In genomic region chr15:77366706-77367484, GRCm38 (mm10) we compare ENCODE assay signal across 9 mouse cellular contexts. TPM values are rescaled to one million over a fixed set of nuclear protein-coding genes. Genes with fewer than 3 reads are reported as not detected.
DNase-seq lines count a peak whose midpoint lies in the region; ATAC-seq and TF ChIP-seq lines count a peak whose summit lies in the region.
"Had no signal": no experiment of that assay in that cellular context is flagged by ENCODE, and none has a peak within 500 bp of the region (broad histone marks: within the 10 kb centered on the region; RNA-seq: fewer than 3 reads in every experiment).

No protein-coding gene starts in this region.

- 2% methylated on average over 26 of the region's 26 CpGs for WGBS in forebrain, embryonic 11.5 days
- 2% methylated on average over 26 of the region's 26 CpGs for WGBS in heart, embryonic 16.5 days
- 5% methylated on average over 26 of the region's 26 CpGs for WGBS in liver, embryonic 16.5 days (ENCODE audit: insufficient replicate concordance)
- 2% methylated on average over 26 of the region's 26 CpGs for WGBS in olfactory bulb, adult 2 months

- no peaks in the 10 kb centered on the region for H3K9me3 ChIP-seq in forebrain, embryonic 11.5 days (ENCODE audit: control insufficient read depth, low read length)
- H3K9me3 ChIP-seq in heart, embryonic 16.5 days (replicated peaks; ENCODE audit: control insufficient read depth, low read length), result no peaks in the 10 kb centered on the region
- no peaks in the 10 kb centered on the region for H3K9me3 ChIP-seq in liver, embryonic 16.5 days (replicated peaks; ENCODE audit: control insufficient read depth, low read length)

- peak; percentile 24 to 47 for DNase-seq in CD8-positive naive resting alpha-beta T cell, adult 2 months (ENCODE audit: low read depth in 2 of 2, low spot score in 2 of 2)
- DNase-seq in c-Kit-positive CD71-negative TER-119-negative erythroid progenitor cells, embryonic 14.5 days (ENCODE audit: low read depth), result peak; percentile 44
- peak; percentile 92 for DNase-seq in forebrain, embryonic 11.5 days (ENCODE audit: low spot score)
- DNase-seq in kidney, postnatal 36 days, result peak; percentile 86 to 94
- DNase-seq in thymus, postnatal 25 days, result peak; percentile 44

- H3K4me3 ChIP-seq in forebrain, embryonic 11.5 days (ENCODE audit: low read depth, low read length), result peak overlapping the region; percentile 21
- H3K4me3 ChIP-seq in heart, embryonic 16.5 days (ENCODE audit: low read length), result peak overlapping the region; percentile 35
- H3K4me3 ChIP-seq in liver, embryonic 16.5 days (ENCODE audit: low read depth, low read length), result peak overlapping the region; percentile 13; the same call in 1 of the 2 replicates
- 0 out of 2 replicates have a peak overlapping the region, but pooled peaks have one; percentile 6 for H3K4me3 ChIP-seq in olfactory bulb, adult 2 months (ENCODE audit: insufficient read depth, low read depth, low read length)
- H3K4me3 ChIP-seq: erythroblast, embryonic 14.5 days had no signal

- TF ChIP-seq CTCF in olfactory bulb, adult 2 months (IDR thresholded peaks at IDR 0.05; ENCODE audit: insufficient read depth, low read depth, low read length), result peak; percentile 24; the same call in 1 of the 2 replicates

- ATAC-seq in forebrain, embryonic 11.5 days (replicated peaks; ENCODE audit: low FRiP score), result peak; percentile 66
- peak; percentile 66 for ATAC-seq in heart, embryonic 16.5 days (replicated peaks; ENCODE audit: extremely low read depth, insufficient read depth, low FRiP score)
- peak; percentile 53; the same call in 1 of the 2 replicates for ATAC-seq in liver, embryonic 16.5 days (ENCODE audit: low read depth)

- 0 out of 2 replicates have a peak, but pooled peaks have one; percentile 43 for TF ChIP-seq POLR2A in olfactory bulb, adult 2 months (IDR thresholded peaks at IDR 0.05; ENCODE audit: insufficient read depth, low read depth, low read length)

- no peaks in the 10 kb centered on the region for H3K36me3 ChIP-seq in forebrain, embryonic 11.5 days (ENCODE audit: control insufficient read depth, insufficient read depth, low read length)
- no peaks in the 10 kb centered on the region for H3K36me3 ChIP-seq in heart, embryonic 16.5 days (ENCODE audit: control insufficient read depth, insufficient read depth)
- H3K36me3 ChIP-seq in liver, embryonic 16.5 days (ENCODE audit: control insufficient read depth, insufficient read depth), result no peaks in the 10 kb centered on the region

- no peaks in the 10 kb centered on the region for H3K27me3 ChIP-seq in forebrain, embryonic 11.5 days (ENCODE audit: control insufficient read depth, insufficient read depth, low read length)
- no peaks in the 10 kb centered on the region for H3K27me3 ChIP-seq in heart, embryonic 16.5 days (ENCODE audit: control insufficient read depth, insufficient read depth, low read length)
- peaks cover 3% of the 10 kb centered on the region; the same call in 1 of the 2 replicates for H3K27me3 ChIP-seq in liver, embryonic 16.5 days (ENCODE audit: control insufficient read depth, insufficient read depth, low read depth, low read length)

- peak overlapping the region; percentile 59 for H3K4me2 ChIP-seq in forebrain, embryonic 11.5 days (ENCODE audit: low read depth, low read length, severe bottlenecking)
- H3K4me2 ChIP-seq in heart, embryonic 16.5 days (ENCODE audit: low read depth, low read length), result peak overlapping the region; percentile 62
- peak overlapping the region; percentile 41 for H3K4me2 ChIP-seq in liver, embryonic 16.5 days (ENCODE audit: low read depth, low read length)

- H3K4me1 ChIP-seq in forebrain, embryonic 11.5 days (replicated peaks; ENCODE audit: control insufficient read depth, insufficient read depth, low read length), result peaks cover 5% of the 10 kb centered on the region
- H3K4me1 ChIP-seq in heart, embryonic 16.5 days (ENCODE audit: control insufficient read depth, insufficient read depth, low read length), result peaks cover 23% of the 10 kb centered on the region
- no peaks in the 10 kb centered on the region for H3K4me1 ChIP-seq in liver, embryonic 16.5 days (ENCODE audit: control insufficient read depth, low read depth, low read length)
- peaks cover 48% of the 10 kb centered on the region for H3K4me1 ChIP-seq in olfactory bulb, adult 2 months (ENCODE audit: control insufficient read depth, insufficient read depth, low read length)

- H3K27ac ChIP-seq in forebrain, embryonic 11.5 days (ENCODE audit: low read depth, low read length), result peak overlapping the region; percentile 77
- peak overlapping the region; percentile 85 for H3K27ac ChIP-seq in heart, embryonic 16.5 days (ENCODE audit: low read length)
- peak overlapping the region; percentile 37 for H3K27ac ChIP-seq in liver, embryonic 16.5 days (ENCODE audit: low read length)
- H3K27ac ChIP-seq in olfactory bulb, adult 2 months (ENCODE audit: insufficient read depth, low read depth, low read length), result peak overlapping the region; percentile 97

- H3K9ac ChIP-seq in forebrain, embryonic 11.5 days (ENCODE audit: low read length), result peak overlapping the region; percentile 61
- peak overlapping the region; percentile 59 for H3K9ac ChIP-seq in heart, embryonic 16.5 days (ENCODE audit: low read length)
- no peak overlapping the region for H3K9ac ChIP-seq in liver, embryonic 16.5 days (ENCODE audit: low read depth, low read length)

RNA-seq across cellular contexts. Expression of gene Apol7a, which starts 32.0 kb away (rescaled TPM):
- polyA plus RNA-seq in forebrain, embryonic 11.5 days (2014; fragmentation: Nextera tagmentation; extraction: Ambion mirVana), result not detected in 2 replicates
- polyA plus RNA-seq in heart, embryonic 16.5 days (2015; fragmentation: Nextera tagmentation; extraction: Ambion mirVana), result 0.19 and 0.39 TPM in 2 replicates
- 3.9 and 7.3 TPM in 2 replicates for polyA plus RNA-seq in liver, embryonic 16.5 days (2015; fragmentation: Nextera tagmentation; extraction: Ambion mirVana)
- polyA plus RNA-seq in olfactory bulb, adult 2 months (2012; ENCODE audit: insufficient read depth, insufficient read length, low replicate concordance, missing spikeins), result not detected in 2 replicates
- polyA plus RNA-seq: erythroblast, embryonic 14.5 days had no signal

RNA-seq across cellular contexts. Expression of gene Apol9a, which starts 44.0 kb away (rescaled TPM):
- polyA plus RNA-seq in forebrain, embryonic 11.5 days (2014; fragmentation: Nextera tagmentation; extraction: Ambion mirVana), result not detected in 2 replicates
- 0.60 and 0.64 TPM in 2 replicates for polyA plus RNA-seq in heart, embryonic 16.5 days (2015; fragmentation: Nextera tagmentation; extraction: Ambion mirVana)
- 0.15 TPM in 1 of 2 replicates, not detected in the other for polyA plus RNA-seq in liver, embryonic 16.5 days (2015; fragmentation: Nextera tagmentation; extraction: Ambion mirVana)
- polyA plus RNA-seq in olfactory bulb, adult 2 months (2012; ENCODE audit: insufficient read depth, insufficient read length, low replicate concordance, missing spikeins), result not detected in 2 replicates
- polyA plus RNA-seq: erythroblast, embryonic 14.5 days had no signal

Comparison
In these comparisons a context has a peak if more than half of its experiments do, and no peak if none do; other contexts are left out.
1. Peak in every context shown above with its lines: DNase-seq, ATAC-seq, H3K4me3 ChIP-seq and H3K27ac ChIP-seq.
2. DNase-seq: peak in every context shown above with its lines; median percentile 92 in forebrain, embryonic 11.5 days; 90 in kidney, postnatal 36 days; 44 in c-Kit-positive CD71-negative TER-119-negative erythroid progenitor cells, embryonic 14.5 days; 44 in thymus, postnatal 25 days; 36 in CD8-positive naive resting alpha-beta T cell, adult 2 months.
3. H3K27ac ChIP-seq: peak in every context shown above with its lines; median percentile 97 in olfactory bulb, adult 2 months; 85 in heart, embryonic 16.5 days; 77 in forebrain, embryonic 11.5 days; 37 in liver, embryonic 16.5 days.